Mouse (Mus musculus) stomach, embryonic 14.5 days (tissue): ENCODE measurements at regions not wholly inside any gene's neighbourhood (a gene's known extent, or its start where the extent isn't known, plus 50 kb on each side); places are given as distances from the start of the nearest gene placed in this dataset.

Experiments
- ATAC-seq: fragments of 200-750 bp; cut with Nextera tagmentation; 2 replicates; pipeline ENCODE4 v1.8.0; 2017; ENCODE audit warnings: low read depth, moderate TSS enrichment; ENCODE audit not compliant: insufficient number of reproducible peaks, insufficient read depth, low FRiP score
- H3K27ac ChIP-seq: fragments of 300-500 bp; sonication (generic); 2 replicates; pipeline ENCODE4 v1.5.1; 2014; ENCODE audit warnings: mild to moderate bottlenecking, low read length, moderate library complexity, mixed read lengths
- H3K27me3 ChIP-seq: fragments of 300-500 bp; sonication (generic); 2 replicates; pipeline ENCODE4 v1.6.1; 2014; ENCODE audit warnings: low read length, control low read depth, mixed read lengths; ENCODE audit not compliant: control insufficient read depth, insufficient read depth
- H3K36me3 ChIP-seq: fragments of 300-500 bp; sonication (generic); 2 replicates; pipeline ENCODE4 v1.6.1; 2014; ENCODE audit warnings: mild to moderate bottlenecking, control low read depth, low read length, moderate library complexity, mixed read lengths; ENCODE audit not compliant: control insufficient read depth, insufficient read depth
- H3K4me1 ChIP-seq: fragments of 300-500 bp; sonication (generic); 2 replicates; pipeline ENCODE4 v1.6.1; 2014; ENCODE audit warnings: low read length, control low read depth, mixed read lengths; ENCODE audit not compliant: control insufficient read depth, insufficient read depth
- H3K4me2 ChIP-seq: fragments of 300-500 bp; sonication (generic); replicated peaks from 2 replicates; pipeline ENCODE4 v1.6.1; 2014; ENCODE audit warnings: low read depth, low read length, control low read depth
- H3K4me3 ChIP-seq: fragments of 300-500 bp; sonication (generic); 2 replicates; pipeline ENCODE4 v1.5.1; 2014; ENCODE audit warnings: low read depth, low read length, control low read depth
- H3K9ac ChIP-seq: fragments of 300-500 bp; sonication (generic); replicated peaks from 2 replicates; pipeline ENCODE4 v1.6.1; 2014; ENCODE audit warnings: low read depth, mild to moderate bottlenecking, control low read depth, low read length, moderate library complexity, mixed read lengths
- H3K9me3 ChIP-seq: fragments of 300-500 bp; sonication (generic); 2 replicates; pipeline ENCODE4 v1.6.1; 2016; ENCODE audit warnings: low read depth, low read length, control low read depth; ENCODE audit not compliant: control insufficient read depth
- WGBS: fragments of 180-500 bp; shearing (Covaris S2); extraction: QIAGEN DNeasy Blood & Tissue Kit; methylation state at CpG from one replicate; pipeline ENCODE4 v1.1.7; 2014; 5-methylcytosine and 5-hydroxymethylcytosine counted together

DNA sequence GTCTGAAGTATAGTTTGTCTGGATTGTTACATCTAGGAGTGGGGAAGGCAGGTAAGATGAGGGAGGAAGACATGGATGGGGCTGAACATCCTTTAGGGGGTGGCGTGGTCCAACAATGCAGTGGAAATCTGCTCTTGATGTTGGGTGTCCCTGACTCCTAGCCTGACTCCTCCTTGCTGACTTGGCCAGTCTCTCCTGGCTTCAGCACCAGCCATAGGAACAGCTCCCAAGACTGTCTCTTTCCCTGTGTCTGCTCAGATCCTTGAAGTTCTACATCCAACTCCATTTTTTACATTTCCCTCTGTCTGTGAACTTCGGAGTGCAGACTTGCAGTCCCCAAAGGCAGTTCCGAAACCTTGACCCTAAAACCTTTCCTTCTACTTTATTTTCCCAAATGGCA, 436.8 kb downstream of the Cdh26 start:
- Histone ChIP-seq H3K27me3 (no peaks in the 10 kb centered on the region), H3K9me3 (no peaks in the 10 kb centered on the region), H3K9ac (no peak overlapping the region), H3K36me3 (no peaks in the 10 kb centered on the region), H3K4me1 (no peaks in the 10 kb centered on the region), H3K4me3 (no peak overlapping the region), H3K4me2 (no peak overlapping the region), H3K27ac (no peak overlapping the region)
- ATAC-seq: no peak
- WGBS: 53% methylated on average over 3 of the region's 3 CpGs

- H3K9me3 ChIP-seq: no peaks in the 10 kb centered on the region
- no peak overlapping the region for H3K9ac ChIP-seq
- H3K27me3 ChIP-seq: no peaks in the 10 kb centered on the region
- no peak overlapping the region for H3K4me2 ChIP-seq
- no peak for ATAC-seq
- H3K27ac ChIP-seq: no peak overlapping the region
- no peaks in the 10 kb centered on the region for H3K4me1 ChIP-seq
- no peaks in the 10 kb centered on the region for H3K36me3 ChIP-seq
- no peak overlapping the region for H3K4me3 ChIP-seq
- WGBS: 75% methylated on average over 3 of the region's 3 CpGs
These were observed 438.8 kb downstream of the Cdh26 start for GRCm38 (mm10) chr2:178869160-178869559.

GRCm38 (mm10) chr2:178878436-178878835, 448.1 kb downstream of the Cdh26 start:
- ATAC-seq: no peak
- H3K9me3 ChIP-seq: no peaks in the 10 kb centered on the region
- H3K4me2 ChIP-seq: no peak overlapping the region
- no peak overlapping the region for H3K4me3 ChIP-seq
- no peaks in the 10 kb centered on the region for H3K4me1 ChIP-seq
- no peak overlapping the region for H3K9ac ChIP-seq
- 89% methylated on average over 12 of the region's 12 CpGs for WGBS
- H3K27ac ChIP-seq: no peak overlapping the region
- H3K36me3 ChIP-seq: no peaks in the 10 kb centered on the region
- no peaks in the 10 kb centered on the region for H3K27me3 ChIP-seq

- Histone ChIP-seq H3K4me1 (no peaks in the 10 kb centered on the region), H3K36me3 (no peaks in the 10 kb centered on the region), H3K9ac (no peak overlapping the region), H3K4me2 (no peak overlapping the region), H3K4me3 (no peak overlapping the region), H3K9me3 (no peaks in the 10 kb centered on the region), H3K27me3 (no peaks in the 10 kb centered on the region), H3K27ac (no peak overlapping the region)
- WGBS: 45% methylated on average over 5 of the region's 5 CpGs
- no peak for ATAC-seq
These were observed 455.4 kb downstream of the Cdh26 start for GRCm38 (mm10) chr2:178885686-178886085.

- ATAC-seq: no peak
- H3K36me3 ChIP-seq: no peaks in the 10 kb centered on the region
- H3K4me2 ChIP-seq: no peak overlapping the region
- no peaks in the 10 kb centered on the region for H3K9me3 ChIP-seq
- WGBS: 62% methylated on average over 6 of the region's 6 CpGs
- H3K4me1 ChIP-seq: no peaks in the 10 kb centered on the region
- H3K27ac ChIP-seq: no peak overlapping the region
- no peaks in the 10 kb centered on the region for H3K27me3 ChIP-seq
- H3K9ac ChIP-seq: no peak overlapping the region
- H3K4me3 ChIP-seq: no peak overlapping the region
These were observed 458.4 kb downstream of the Cdh26 start for GRCm38 (mm10) chr2:178888704-178889103.

DNA sequence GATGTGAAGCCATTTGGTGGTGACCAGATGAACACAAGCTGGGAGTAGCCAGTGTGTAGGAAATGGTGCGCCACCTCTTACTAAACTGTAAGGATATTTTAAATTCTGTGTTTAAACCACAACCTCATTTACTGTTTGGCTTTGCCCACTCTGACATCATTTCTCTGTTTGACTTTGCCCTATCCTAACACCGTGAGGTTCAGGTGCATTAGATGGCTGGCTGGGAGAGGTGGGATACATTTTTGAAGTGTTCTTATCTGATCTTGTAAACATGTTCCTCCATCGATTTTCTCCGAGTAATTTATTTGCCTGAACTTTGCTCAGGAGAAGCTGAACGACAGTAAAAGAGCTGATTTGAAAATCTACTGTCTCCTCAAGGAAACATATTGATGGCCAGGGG, 472.1 kb downstream of the Cdh26 start:
- Histone ChIP-seq H3K4me2 (no peak overlapping the region), H3K9me3 (no peaks in the 10 kb centered on the region), H3K27me3 (no peaks in the 10 kb centered on the region), H3K4me1 (no peaks in the 10 kb centered on the region), H3K36me3 (no peaks in the 10 kb centered on the region), H3K4me3 (no peak overlapping the region), H3K9ac (no peak overlapping the region), H3K27ac (no peak overlapping the region)
- ATAC-seq: no peak
- WGBS: 17% methylated on average over 5 of the region's 5 CpGs

GRCm38 (mm10) chr2:178909325-178909724, 479.0 kb downstream of the Cdh26 start:
- no peaks in the 10 kb centered on the region for H3K36me3 ChIP-seq
- H3K27me3 ChIP-seq: no peaks in the 10 kb centered on the region
- no peak overlapping the region for H3K9ac ChIP-seq
- WGBS: 68% methylated on average over 7 of the region's 7 CpGs
- H3K4me2 ChIP-seq: no peak overlapping the region
- H3K4me3 ChIP-seq: no peak overlapping the region
- H3K27ac ChIP-seq: no peak overlapping the region
- no peaks in the 10 kb centered on the region for H3K9me3 ChIP-seq
- ATAC-seq: no peak
- no peaks in the 10 kb centered on the region for H3K4me1 ChIP-seq

- no peak overlapping the region for H3K4me2 ChIP-seq
- H3K27me3 ChIP-seq: no peaks in the 10 kb centered on the region
- no peak overlapping the region for H3K27ac ChIP-seq
- no peak overlapping the region for H3K9ac ChIP-seq
- H3K4me3 ChIP-seq: no peak overlapping the region
- ATAC-seq: no peak
- H3K36me3 ChIP-seq: no peaks in the 10 kb centered on the region
- WGBS: 72% methylated on average over 3 of the region's 3 CpGs
- no peaks in the 10 kb centered on the region for H3K9me3 ChIP-seq
- H3K4me1 ChIP-seq: no peaks in the 10 kb centered on the region
These were observed 481.3 kb downstream of the Cdh26 start for GRCm38 (mm10) chr2:178911646-178912045.

DNA sequence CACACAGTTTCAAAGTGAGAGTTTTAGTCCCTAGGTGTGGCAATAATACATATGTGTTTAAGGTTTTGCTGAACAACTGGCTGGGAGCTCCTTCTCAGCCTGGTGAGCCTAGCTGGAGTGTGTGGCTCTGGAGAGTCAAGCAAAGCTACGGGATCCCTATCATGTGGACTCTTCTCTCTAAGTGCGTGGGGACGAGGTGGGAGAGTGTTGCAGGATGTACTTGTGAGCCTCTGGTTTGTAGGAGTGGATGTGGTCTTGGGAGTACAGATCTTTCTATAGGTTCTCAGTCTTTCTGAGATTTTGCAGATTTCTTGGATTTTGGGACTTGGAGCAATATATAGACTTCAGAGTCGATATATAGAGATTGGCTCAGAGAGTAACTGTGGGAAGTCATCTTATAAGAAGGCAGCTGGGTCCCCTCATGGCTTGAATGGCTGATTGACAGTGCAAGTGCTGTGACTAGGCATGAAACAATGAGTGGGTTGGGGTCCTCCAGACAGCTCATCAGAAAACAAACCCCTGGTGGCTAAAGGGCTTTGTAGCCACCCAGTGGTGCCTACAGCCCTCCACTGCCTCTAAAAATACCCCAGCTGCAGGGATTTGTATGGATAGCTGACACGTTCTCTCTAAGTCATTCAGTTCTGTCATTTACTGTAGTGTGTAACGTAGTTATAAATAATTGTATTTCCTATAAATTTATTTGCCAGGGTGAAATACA, 486.1 kb downstream of the Cdh26 start:
- Histone ChIP-seq H3K27ac (no peak overlapping the region), H3K9ac (no peak overlapping the region), H3K4me1 (no peaks in the 10 kb centered on the region), H3K27me3 (no peaks in the 10 kb centered on the region), H3K9me3 (no peaks in the 10 kb centered on the region), H3K4me3 (no peak overlapping the region), H3K36me3 (no peaks in the 10 kb centered on the region), H3K4me2 (no peak overlapping the region)
- no peak for ATAC-seq
- 64% methylated on average over 6 of the region's 6 CpGs for WGBS
